ENCODE assay signal across 9 mouse cellular contexts in genomic region chr3:135729575-135729974, GRCm38 (mm10). TPM values are rescaled to one million over a fixed set of nuclear protein-coding genes. Genes with fewer than 3 reads are reported as not detected.
DNase-seq lines count a peak whose midpoint lies in the region; ATAC-seq and TF ChIP-seq lines count a peak whose summit lies in the region.
"Had no signal": no experiment of that assay in that cellular context is flagged by ENCODE, and none has a peak within 500 bp of the region (broad histone marks: within the 10 kb centered on the region; RNA-seq: fewer than 3 reads in every experiment).

No protein-coding gene starts in this region.

- H3K4me3 ChIP-seq in heart, adult 2 months, result no peak overlapping the region
- no peak overlapping the region for H3K4me3 ChIP-seq in heart, embryonic 12.5 days
- H3K4me3 ChIP-seq in forebrain, embryonic 15.5 days, result no peak overlapping the region
- no peak overlapping the region for H3K4me3 ChIP-seq in hindbrain, embryonic 10.5 days
- H3K4me3 ChIP-seq: liver, embryonic 12.5 days had no signal

- no peak overlapping the region for H3K4me2 ChIP-seq in heart, embryonic 12.5 days
- no peak overlapping the region for H3K4me2 ChIP-seq in forebrain, embryonic 15.5 days (replicated peaks)
- H3K4me2 ChIP-seq: liver, embryonic 12.5 days had no signal

- H3K4me1 ChIP-seq in heart, adult 2 months (ENCODE audit: control insufficient read depth, insufficient read depth, low read length), result peaks cover 2% of the 10 kb centered on the region
- peaks cover 15% of the 10 kb centered on the region for H3K4me1 ChIP-seq in heart, embryonic 12.5 days (replicated peaks)
- peaks cover 4% of the 10 kb centered on the region; the same call in 1 of the 2 replicates for H3K4me1 ChIP-seq in forebrain, embryonic 15.5 days
- H3K4me1 ChIP-seq in hindbrain, embryonic 10.5 days (replicated peaks), result peaks cover 14% of the 10 kb centered on the region; the same call in 1 of the 2 replicates

- no peaks in the 10 kb centered on the region for H3K27me3 ChIP-seq in heart, adult 2 months (ENCODE audit: control insufficient read depth, insufficient read depth, low read length)
- H3K27me3 ChIP-seq in heart, embryonic 12.5 days (replicated peaks), result no peaks in the 10 kb centered on the region
- no peaks in the 10 kb centered on the region for H3K27me3 ChIP-seq in forebrain, embryonic 15.5 days
- H3K27me3 ChIP-seq in hindbrain, embryonic 10.5 days (ENCODE audit: insufficient read depth, poor library complexity, severe bottlenecking), result no peaks in the 10 kb centered on the region
- H3K27me3 ChIP-seq: liver, embryonic 12.5 days had no signal

- no peak for TF ChIP-seq POLR2A in heart, adult 2 months (IDR thresholded peaks at IDR 0.05; ENCODE audit: insufficient read depth, low read depth, low read length)

- H3K27ac ChIP-seq in heart, adult 2 months, result peak overlapping the region; percentile 21
- no peak overlapping the region for H3K27ac ChIP-seq in heart, embryonic 12.5 days (ENCODE audit: poor library complexity, severe bottlenecking)
- H3K27ac ChIP-seq in forebrain, embryonic 15.5 days (replicated peaks), result no peak overlapping the region
- H3K27ac ChIP-seq in hindbrain, embryonic 10.5 days, result no peak overlapping the region
- H3K27ac ChIP-seq: liver, embryonic 12.5 days had no signal

- H3K79me2 ChIP-seq in heart, adult 2 months (replicated peaks; ENCODE audit: control insufficient read depth, insufficient read depth, low read length), result no peaks in the 10 kb centered on the region

- peak; percentile 28 for TF ChIP-seq CTCF in heart, adult 2 months (IDR thresholded peaks at IDR 0.05)

- peak; percentile 69 to 72 for DNase-seq in heart, adult 2 months
- DNase-seq in adrenal gland, adult 18-20 months (ENCODE audit: low spot score in 2 of 2), result peak; percentile 22 to 30
- peak; percentile 55 to 82 for DNase-seq in heart, adult 9 months (ENCODE audit: low spot score in 2 of 2)
- DNase-seq in lung, postnatal 10 days, result peak; percentile 79
- DNase-seq in frontal cortex, postnatal 36 days (ENCODE audit: low spot score in 2 of 2), result no peak
- DNase-seq in hindbrain, embryonic 10.5 days (ENCODE audit: low spot score), result no peak

- ATAC-seq in heart, embryonic 12.5 days (ENCODE audit: insufficient number of reproducible peaks, low FRiP score), result no peak
- no peak for ATAC-seq in forebrain, embryonic 15.5 days (replicated peaks)
- ATAC-seq: liver, embryonic 12.5 days had no signal

- no peaks in the 10 kb centered on the region for H3K36me3 ChIP-seq in heart, adult 2 months (ENCODE audit: control insufficient read depth, insufficient read depth, low read length)
- H3K36me3 ChIP-seq in heart, embryonic 12.5 days, result no peaks in the 10 kb centered on the region
- H3K36me3 ChIP-seq in forebrain, embryonic 15.5 days, result no peaks in the 10 kb centered on the region
- no peaks in the 10 kb centered on the region for H3K36me3 ChIP-seq in hindbrain, embryonic 10.5 days
- H3K36me3 ChIP-seq: liver, embryonic 12.5 days had no signal

- intact Hi-C loops in heart, adult 2 months (cut with DNase I), result no loop called here

- WGBS in heart, adult 2 months, result 44% methylated on average over 5 of the region's 5 CpGs
- WGBS in heart, embryonic 12.5 days, result 75% methylated on average over 5 of the region's 5 CpGs
- 24% methylated on average over 5 of the region's 5 CpGs for WGBS in forebrain, embryonic 15.5 days
- 87% methylated on average over 5 of the region's 5 CpGs for WGBS in hindbrain, embryonic 10.5 days

- TF ChIP-seq EP300 in heart, adult 2 months (IDR thresholded peaks at IDR 0.05; ENCODE audit: insufficient read depth, low read depth, low read length), result no peak

- H3K9me3 ChIP-seq in heart, embryonic 12.5 days (replicated peaks), result no peaks in the 10 kb centered on the region
- H3K9me3 ChIP-seq in forebrain, embryonic 15.5 days, result no peaks in the 10 kb centered on the region
- H3K9me3 ChIP-seq in hindbrain, embryonic 10.5 days, result no peaks in the 10 kb centered on the region
- H3K9me3 ChIP-seq: liver, embryonic 12.5 days had no signal

- no peak overlapping the region for H3K9ac ChIP-seq in heart, adult 2 months (ENCODE audit: low read depth, low read length)
- no peak overlapping the region for H3K9ac ChIP-seq in heart, embryonic 12.5 days
- H3K9ac ChIP-seq in forebrain, embryonic 15.5 days (replicated peaks), result no peak overlapping the region
- H3K9ac ChIP-seq: liver, embryonic 12.5 days had no signal

RNA-seq across cellular contexts. Expression of gene Nfkb1, which starts 38.2 kb away (rescaled TPM):
- 10 to 100 TPM; 33.5 to 33.6 TPM for total RNA-seq in heart, adult 2 months (2021)
- 44.4 and 57.3 TPM in 2 replicates for polyA plus RNA-seq in heart, adult 2 months (2012; rRNA removed)
- 14.3 and 16.6 TPM in 2 replicates for polyA plus RNA-seq in heart, embryonic 12.5 days (2016; fragmentation: Nextera tagmentation; extraction: Ambion mirVana)
- total RNA-seq in adrenal gland, adult 18-20 months (2021), result 10 to 100 TPM; 43.3 to 54.9 TPM
- polyA plus RNA-seq in forebrain, embryonic 15.5 days (2015; fragmentation: Nextera tagmentation; extraction: Ambion mirVana), result 5.9 and 7.1 TPM in 2 replicates
- 9.4 and 11.1 TPM in 2 replicates for polyA plus RNA-seq in hindbrain, embryonic 10.5 days (2016; fragmentation: Nextera tagmentation; extraction: Ambion mirVana)

Comparison
In these comparisons a context has a peak if more than half of its experiments do, and no peak if none do; other contexts are left out.
1. DNase-seq: peak in heart, adult 2 months (2 of 2), adrenal gland, adult 18-20 months (2 of 2), heart, adult 9 months (2 of 2) and lung, postnatal 10 days (single experiment); none in frontal cortex, postnatal 36 days (0 of 2) and hindbrain, embryonic 10.5 days (single experiment).